Mouse (Mus musculus) thymus, adult 2 months (tissue): ENCODE data around the gene Rspry1.

Experiments
- CTCF ChIP-seq: fragments of 200-500 bp; IDR thresholded peaks from 2 replicates; pipeline ENCODE4 v1.5.1; 2012; ENCODE audit warnings: mild to moderate bottlenecking, control low read depth, low read length, moderate library complexity, borderline replicate concordance; ENCODE audit not compliant: control insufficient read depth, poor library complexity, insufficient read depth; ENCODE audit errors: extremely low read depth
- POLR2A ChIP-seq: fragments of 200-500 bp; IDR thresholded peaks from 2 replicates; pipeline ENCODE4 v1.6.1; 2012; ENCODE audit warnings: mild to moderate bottlenecking, low read length, control low read depth, moderate library complexity; ENCODE audit not compliant: control insufficient read depth, poor library complexity, insufficient read depth; ENCODE audit errors: extremely low read depth

DNA sequence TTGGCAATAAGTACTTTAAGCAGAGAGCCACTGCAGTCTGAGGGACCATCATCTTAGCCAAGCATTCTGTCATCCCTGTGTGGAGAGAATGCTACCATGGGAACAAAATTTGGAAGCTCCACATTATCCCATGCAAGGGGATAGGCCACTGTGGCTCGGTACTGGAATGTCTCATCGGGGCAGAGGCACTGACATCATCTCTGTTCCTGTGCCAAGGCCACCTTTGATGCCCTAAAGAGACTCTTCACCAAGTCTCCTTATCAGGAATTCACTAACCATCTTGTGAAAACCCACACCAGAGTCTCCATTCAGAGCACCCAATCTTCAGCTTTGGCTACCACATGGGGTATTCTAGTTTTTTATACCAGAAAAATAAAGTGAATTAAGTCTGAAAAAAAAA lies 39.4 kb downstream of the Rspry1 start:
- TF ChIP-seq CTCF (no peak), POLR2A (no peak)
